Mouse (Mus musculus): Measurements from ENCODE around the gene Atg5.

DNA sequence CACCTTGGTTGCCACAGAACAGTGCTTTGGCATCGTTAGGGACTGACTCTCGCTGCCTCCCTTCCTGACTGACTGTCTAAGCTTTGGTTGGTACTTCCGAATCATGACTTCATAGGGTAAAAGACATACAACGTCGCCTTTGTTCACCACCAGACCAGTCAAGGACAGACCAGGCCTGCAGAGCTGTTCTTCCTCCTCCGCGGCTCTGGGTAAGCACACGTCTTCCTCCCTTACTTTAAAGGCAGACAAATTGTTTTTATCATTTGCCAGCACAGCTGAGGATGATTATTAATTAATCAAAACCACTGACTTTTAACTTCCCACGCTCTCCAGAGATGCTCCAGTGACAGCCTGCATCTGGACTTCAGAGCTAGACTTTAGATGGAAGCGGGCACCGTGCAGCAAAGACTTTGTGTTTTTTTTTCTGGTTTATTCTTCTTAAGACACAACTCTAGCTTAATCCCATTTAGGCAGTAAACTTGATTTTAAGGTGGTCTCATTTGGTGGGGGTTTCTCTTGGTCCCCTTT is 120.6 kb downstream of the Atg5 start:
- TF ChIP-seq CTCF (conservative IDR thresholded peaks at IDR 0.05; ENCODE audit: low read length) (no peak), NANOG (IDR thresholded peaks at IDR 0.05; ENCODE audit: borderline replicate concordance, low read length) (no peak), POU5F1 (IDR thresholded peaks at IDR 0.05; ENCODE audit: borderline replicate concordance, low read length) (no peak)
